Mouse (Mus musculus) kidney, postnatal 25 days (tissue): ENCODE results near the gene Ccdc188.

Source experiments
- DNase-seq, 2 experiments: peaks; one replicate each; pipeline ENCODE4 v3.0.0; 2021; ENCODE audit warnings: mixed read lengths in 2 of 2

Gene Ccdc188

GRCm38 (mm10) chr16:18202061-18202460 lies 15.6 kb upstream of the Ccdc188 start:
- DNase-seq: no peak

GRCm38 (mm10) chr16:18203430-18204091 lies 14.1 kb upstream of the Ccdc188 start:
- no peak for DNase-seq

GRCm38 (mm10) chr16:18210701-18211416 lies 6.8 kb upstream of the Ccdc188 start:
- DNase-seq: peak; percentile 54 to 80

GRCm38 (mm10) chr16:18211417-18212171 lies 6.1 kb upstream of the Ccdc188 start:
- DNase-seq: peak; percentile 85 to 95

- no peak for DNase-seq
Measured at GRCm38 (mm10) chr16:18213689-18214088, 4.0 kb upstream of the Ccdc188 start.

- no peak for DNase-seq
Measured at GRCm38 (mm10) chr16:18214858-18215257, 2.8 kb upstream of the Ccdc188 start.

GRCm38 (mm10) chr16:18218580-18218996 lies 909 bp downstream of the Ccdc188 start:
- no peak for DNase-seq

- DNase-seq: peak; percentile 35 to 57
Measured at GRCm38 (mm10) chr16:18220001-18220400, 2.3 kb downstream of the Ccdc188 start.

GRCm38 (mm10) chr16:18220856-18221542 lies 3.3 kb downstream of the Ccdc188 start:
- DNase-seq: no peak

GRCm38 (mm10) chr16:18221543-18221898 lies 3.8 kb downstream of the Ccdc188 start:
- no peak for DNase-seq

GRCm38 (mm10) chr16:18222188-18222587 lies 4.5 kb downstream of the Ccdc188 start:
- DNase-seq: no peak

- DNase-seq: no peak
Measured at GRCm38 (mm10) chr16:18227187-18227586, 9.5 kb downstream of the Ccdc188 start.

- DNase-seq: no peak
Measured at GRCm38 (mm10) chr16:18227897-18228422, 10.3 kb downstream of the Ccdc188 start.

GRCm38 (mm10) chr16:18228856-18229255 lies 11.2 kb downstream of the Ccdc188 start:
- no peak for DNase-seq

GRCm38 (mm10) chr16:18229622-18230021 lies 11.9 kb downstream of the Ccdc188 start:
- peak in 1 of 2 experiments; percentile 14 for DNase-seq

- DNase-seq: no peak
Measured at GRCm38 (mm10) chr16:18230617-18231016, 12.9 kb downstream of the Ccdc188 start.

GRCm38 (mm10) chr16:18231047-18231446 lies 13.4 kb downstream of the Ccdc188 start:
- no peak for DNase-seq

GRCm38 (mm10) chr16:18231451-18231850 lies 13.8 kb downstream of the Ccdc188 start:
- DNase-seq: no peak

GRCm38 (mm10) chr16:18233451-18233850 lies 15.8 kb downstream of the Ccdc188 start:
- no peak for DNase-seq

- DNase-seq: no peak
Measured at GRCm38 (mm10) chr16:18233919-18234670, 16.4 kb downstream of the Ccdc188 start.

GRCm38 (mm10) chr16:18234671-18235388 lies 17.2 kb downstream of the Ccdc188 start, which contains the start of gene Zdhhc8:
Gene Zdhhc8 (minus strand): TSS chr16:18235136.
- DNase-seq: peak; percentile 79 to 91
